Mouse (Mus musculus) heart, embryonic 15.5 days (tissue): ENCODE data around the gene Xab2. TPM values are rescaled to one million over a fixed set of nuclear protein-coding genes. Genes with fewer than 3 reads are reported as not detected.

ENCODE experiments used
- ATAC-seq: fragments of 200-750 bp; cut with Nextera tagmentation; replicated peaks from 2 replicates; pipeline ENCODE4 v1.8.0; 2017; ENCODE audit warnings: low read depth, moderate TSS enrichment; ENCODE audit not compliant: insufficient number of reproducible peaks, insufficient read depth, low FRiP score
- H3K27ac ChIP-seq: fragments of 300-500 bp; sonication (generic); 2 replicates; pipeline ENCODE4 v1.5.1; 2015; ENCODE audit warnings: mild to moderate bottlenecking, inconsistent platforms
- H3K27me3 ChIP-seq: fragments of 300-500 bp; sonication (generic); 2 replicates; pipeline ENCODE4 v1.6.1; 2015; ENCODE audit warnings: inconsistent platforms
- H3K36me3 ChIP-seq: fragments of 300-500 bp; sonication (generic); 2 replicates; pipeline ENCODE4 v1.6.1; 2015; ENCODE audit warnings: mild to moderate bottlenecking, inconsistent platforms
- H3K4me1 ChIP-seq: fragments of 300-500 bp; sonication (generic); replicated peaks from 2 replicates; pipeline ENCODE4 v1.6.1; 2015; ENCODE audit warnings: inconsistent platforms
- H3K4me2 ChIP-seq: fragments of 300-500 bp; sonication (generic); 2 replicates; pipeline ENCODE4 v1.6.1; 2015; ENCODE audit warnings: inconsistent platforms, mild to moderate bottlenecking, moderate library complexity
- H3K4me3 ChIP-seq: fragments of 300-500 bp; sonication (generic); 2 replicates; pipeline ENCODE4 v1.5.1; 2015; ENCODE audit warnings: mild to moderate bottlenecking, inconsistent platforms
- H3K9ac ChIP-seq: fragments of 300-500 bp; sonication (generic); 2 replicates; pipeline ENCODE4 v1.6.1; 2015; ENCODE audit warnings: mild to moderate bottlenecking, inconsistent platforms
- H3K9me3 ChIP-seq: fragments of 300-500 bp; sonication (generic); replicated peaks from 2 replicates; pipeline ENCODE4 v1.6.1; 2016; ENCODE audit warnings: inconsistent platforms
- WGBS: fragments of 180-500 bp; shearing (Covaris S2); methylation state at CpG from one replicate; pipeline ENCODE4 v1.1.7; 2015; ENCODE audit warnings: mixed read lengths; 5-methylcytosine and 5-hydroxymethylcytosine counted together
- polyA plus RNA-seq: library from polyadenylated mRNA; unstranded; fragments of >200 nt; fragmentation: Nextera tagmentation; extraction: Ambion mirVana; gene quantifications from 2 replicates; pipeline ENCODE4 v1.2.1, GENCODE M21; 2015

Gene Xab2
- polyA plus RNA-seq, 1 experiment from 2014 or later = 27.0 TPM

- Histone ChIP-seq H3K4me2 (no peak overlapping the region), H3K4me1 (no peaks in the 10 kb centered on the region), H3K9ac (no peak overlapping the region), H3K36me3 (no peaks in the 10 kb centered on the region), H3K27ac (no peak overlapping the region), H3K4me3 (no peak overlapping the region), H3K27me3 (no peaks in the 10 kb centered on the region), H3K9me3 (no peaks in the 10 kb centered on the region)
- 66% methylated on average over 4 of the region's 4 CpGs for WGBS
- no peak for ATAC-seq
Measured at GRCm38 (mm10) chr8:3647561-3647960, 26.4 kb upstream of the Xab2 start.

GRCm38 (mm10) chr8:3646824-3647531 lies 25.9 kb upstream of the Xab2 start:
- WGBS = 81% methylated on average over 6 of the region's 6 CpGs
- Histone ChIP-seq H3K4me2 (no peak overlapping the region), H3K9me3 (no peaks in the 10 kb centered on the region)

GRCm38 (mm10) chr8:3645804-3646203 lies 24.7 kb upstream of the Xab2 start:
- no peak overlapping the region for H3K4me3 ChIP-seq
- ATAC-seq = no peak
- H3K9me3 ChIP-seq = no peaks in the 10 kb centered on the region
- WGBS = 19% methylated on average over 5 of the region's 5 CpGs
- H3K27ac ChIP-seq = no peak overlapping the region
- H3K4me1 ChIP-seq = no peaks in the 10 kb centered on the region
- no peak overlapping the region for H3K4me2 ChIP-seq
- no peaks in the 10 kb centered on the region for H3K27me3 ChIP-seq
- H3K9ac ChIP-seq = no peak overlapping the region
- H3K36me3 ChIP-seq = no peaks in the 10 kb centered on the region

More at GRCm38 (mm10) chr8:3646824-3647531, 25.9 kb upstream of the Xab2 start:
- Histone ChIP-seq H3K27me3 (no peaks in the 10 kb centered on the region), H3K4me1 (no peaks in the 10 kb centered on the region), H3K27ac (no peak overlapping the region), H3K4me3 (no peak overlapping the region), H3K9ac (no peak overlapping the region), H3K36me3 (no peaks in the 10 kb centered on the region)
- no peak for ATAC-seq

GRCm38 (mm10) chr8:3631478-3631875 lies 10.4 kb upstream of the Xab2 start:
- H3K36me3 ChIP-seq = peaks cover 10% of the 10 kb centered on the region; the same call in 1 of the 2 replicates
- H3K27me3 ChIP-seq = no peaks in the 10 kb centered on the region; the same call in 1 of the 2 replicates
- H3K27ac ChIP-seq = no peak overlapping the region
- WGBS = 12% methylated on average over 8 of the region's 8 CpGs
- H3K4me3 ChIP-seq = peak overlapping the region; percentile 69
- H3K4me2 ChIP-seq = peak overlapping the region; percentile 92
- ATAC-seq = peak; percentile 15; the same call in 1 of the 2 replicates
- H3K4me1 ChIP-seq = peaks cover 11% of the 10 kb centered on the region
- H3K9me3 ChIP-seq = no peaks in the 10 kb centered on the region
- H3K9ac ChIP-seq = peak overlapping the region; percentile 57

- peak within 1 kb of the TSS; percentile 57 for H3K9ac ChIP-seq
- peak within 1 kb of the TSS; percentile 92 for H3K4me2 ChIP-seq
- no peaks in the 10 kb centered on the region; the same call in 1 of the 2 replicates for H3K27me3 ChIP-seq
- H3K36me3 ChIP-seq = 0 out of 2 replicates have a peak, but pooled peaks cover 3% of the 10 kb centered on the region
- H3K9me3 ChIP-seq = no peaks in the 10 kb centered on the region
- H3K4me1 ChIP-seq = peaks cover 11% of the 10 kb centered on the region
- WGBS = 4% methylated on average over 46 of the region's 47 CpGs
- H3K27ac ChIP-seq = no peak within 1 kb of the TSS
- peak within 1 kb of the TSS; percentile 69 for H3K4me3 ChIP-seq
- ATAC-seq = peak; percentile 85
Measured at GRCm38 (mm10) chr8:3630647-3631477, 9.7 kb upstream of the Xab2 start, which contains the start of gene Stxbp2. Stxbp2 (plus strand) TSS chr8:3630955.

- Histone ChIP-seq H3K9me3 (no peaks in the 10 kb centered on the region), H3K27ac (no peak overlapping the region), H3K36me3 (no peaks in the 10 kb centered on the region), H3K4me1 (peaks cover 11% of the 10 kb centered on the region), H3K27me3 (no peaks in the 10 kb centered on the region; the same call in 1 of the 2 replicates), H3K4me3 (no peak overlapping the region), H3K9ac (no peak overlapping the region), H3K4me2 (no peak overlapping the region)
- 24% methylated on average over 5 of the region's 5 CpGs for WGBS
- ATAC-seq = no peak
Measured at GRCm38 (mm10) chr8:3628014-3628413, 6.9 kb upstream of the Xab2 start.

- Histone ChIP-seq H3K36me3 (no peaks in the 10 kb centered on the region), H3K9ac (no peak overlapping the region), H3K4me2 (no peak overlapping the region), H3K27me3 (no peaks in the 10 kb centered on the region; the same call in 1 of the 2 replicates), H3K4me1 (peaks cover 16% of the 10 kb centered on the region), H3K9me3 (no peaks in the 10 kb centered on the region), H3K27ac (no peak overlapping the region), H3K4me3 (no peak overlapping the region)
- no peak for ATAC-seq
- WGBS = 45% methylated on average over 5 of the region's 5 CpGs
Measured at GRCm38 (mm10) chr8:3626971-3627370, 5.9 kb upstream of the Xab2 start.

- WGBS = 67% methylated on average over 1 of the region's 1 CpGs
Measured at GRCm38 (mm10) chr8:3625445-3625844, 4.3 kb upstream of the Xab2 start, which contains the start of gene Pcp2. Pcp2 (minus strand) TSS chr8:3625545.

GRCm38 (mm10) chr8:3622119-3622518 lies 1.0 kb upstream of the Xab2 start:
- Histone ChIP-seq H3K9ac (no peak overlapping the region), H3K4me2 (peak overlapping the region; percentile 84), H3K36me3 (peaks cover 14% of the 10 kb centered on the region), H3K27ac (no peak overlapping the region), H3K27me3 (no peaks in the 10 kb centered on the region), H3K9me3 (no peaks in the 10 kb centered on the region), H3K4me1 (peaks cover 18% of the 10 kb centered on the region), H3K4me3 (peak overlapping the region; percentile 86)
- ATAC-seq = no peak
- 58% methylated on average over 8 of the region's 8 CpGs for WGBS

More at GRCm38 (mm10) chr8:3625445-3625844, 4.3 kb upstream of the Xab2 start, which contains the start of gene Pcp2:
- Histone ChIP-seq H3K9ac (no peak within 1 kb of the TSS), H3K27me3 (no peaks in the 10 kb centered on the region; the same call in 1 of the 2 replicates), H3K36me3 (no peaks in the 10 kb centered on the region), H3K27ac (no peak within 1 kb of the TSS), H3K9me3 (no peaks in the 10 kb centered on the region), H3K4me1 (peaks cover 11% of the 10 kb centered on the region), H3K4me3 (no peak within 1 kb of the TSS), H3K4me2 (no peak within 1 kb of the TSS)
- ATAC-seq = no peak

GRCm38 (mm10) chr8:3609816-3610150 lies 11.3 kb downstream of the Xab2 start:
- H3K27me3 ChIP-seq = no peaks in the 10 kb centered on the region
- 84% methylated on average over 6 of the region's 6 CpGs for WGBS
- peaks cover 54% of the 10 kb centered on the region for H3K36me3 ChIP-seq
- H3K4me1 ChIP-seq = peaks cover 22% of the 10 kb centered on the region
- H3K9ac ChIP-seq = no peak overlapping the region
- no peak overlapping the region for H3K4me2 ChIP-seq
- no peaks in the 10 kb centered on the region for H3K9me3 ChIP-seq
- no peak overlapping the region for H3K27ac ChIP-seq
- ATAC-seq = no peak
- no peak overlapping the region for H3K4me3 ChIP-seq

- Histone ChIP-seq H3K36me3 (peaks cover 48% of the 10 kb centered on the region), H3K9me3 (no peaks in the 10 kb centered on the region), H3K27ac (no peak overlapping the region), H3K9ac (no peak overlapping the region), H3K4me1 (peaks cover 22% of the 10 kb centered on the region), H3K4me2 (no peak overlapping the region), H3K27me3 (no peaks in the 10 kb centered on the region), H3K4me3 (no peak overlapping the region)
- ATAC-seq = no peak
- 67% methylated on average over 12 of the region's 12 CpGs for WGBS
Measured at GRCm38 (mm10) chr8:3609046-3609815, 11.9 kb downstream of the Xab2 start.
